Mouse (Mus musculus) yolk sac, embryonic 10.5 days (tissue): Measurements from ENCODE around the gene Ubl4a.
A peak's percentile ranks its signal among the peaks of the same experiment; 100 is the strongest.
"Not testable (repeated sequence)": the region's sequence is repeated elsewhere in the genome, so short reads cannot be mapped to it uniquely, and the experiment has no call there.

Source experiments
- DNase-seq: peaks from one replicate; pipeline ENCODE4 v3.0.0-alpha.2; 2017; ENCODE audit warnings: low spot score

Gene Ubl4a

GRCm38 (mm10) chrX:74372888-74373549 is at the start of gene Ubl4a, which contains the start of gene Slc10a3:
Gene Ubl4a (minus strand): TSS chrX:74373218.
Gene Slc10a3 (minus strand): TSS chrX:74373349.
- DNase-seq, result peak; percentile 84

DNA sequence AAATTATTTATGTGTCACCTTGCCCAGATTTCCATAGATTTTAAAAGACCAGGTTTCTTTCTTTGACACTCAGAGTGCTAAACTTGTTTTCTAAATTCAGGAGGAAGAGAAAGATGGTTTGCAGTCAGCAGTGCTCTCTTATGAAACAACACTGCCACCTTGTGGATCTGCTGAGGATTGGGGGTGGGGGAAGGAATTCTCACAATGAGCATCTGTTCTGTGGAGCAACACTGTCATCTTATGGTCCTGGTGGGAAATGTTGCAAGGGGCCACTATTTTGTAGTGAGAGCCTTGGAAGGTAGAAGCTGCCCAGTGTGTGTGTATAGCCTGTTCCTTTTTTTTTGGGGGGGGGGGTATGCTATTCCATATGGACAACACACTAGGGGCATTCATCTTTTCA is 40.4 kb upstream of the Ubl4a start:
- DNase-seq, result peak; percentile 34

DNA sequence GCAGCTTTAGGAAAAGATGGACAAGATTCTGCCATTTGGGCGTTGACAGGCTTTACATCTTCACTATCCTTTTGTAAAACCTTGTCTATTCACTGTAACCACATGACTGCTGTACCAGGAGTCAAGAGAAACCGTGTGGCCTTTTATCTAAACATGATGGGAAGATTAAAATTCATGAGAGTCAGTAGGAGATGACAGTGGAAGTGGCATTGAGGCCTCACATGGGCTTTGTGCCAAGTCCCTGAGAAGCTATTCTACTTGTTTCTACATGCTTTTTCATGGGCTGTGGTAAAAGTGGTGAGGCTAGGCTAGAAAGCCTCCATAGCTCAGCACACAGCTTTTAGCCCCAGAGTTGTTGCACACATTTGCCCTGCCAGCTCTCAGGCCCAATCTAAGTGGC is 35.3 kb upstream of the Ubl4a start:
- DNase-seq, result no peak

GRCm38 (mm10) chrX:74400136-74400535 is 27.1 kb upstream of the Ubl4a start:
- DNase-seq, result no peak

GRCm38 (mm10) chrX:74392535-74393443 is 19.8 kb upstream of the Ubl4a start, which contains the start of the genes Fam3a and Ikbkg:
Gene Fam3a (minus strand): TSS chrX:74393272.
Gene Ikbkg (plus strand): TSS chrX:74393290.
- peak; percentile 83 for DNase-seq

- DNase-seq, result no peak
These were observed 15.1 kb upstream of the Ubl4a start for GRCm38 (mm10) chrX:74388153-74388552.

GRCm38 (mm10) chrX:74384451-74384850 is 11.4 kb upstream of the Ubl4a start:
- DNase-seq, result no peak

DNA sequence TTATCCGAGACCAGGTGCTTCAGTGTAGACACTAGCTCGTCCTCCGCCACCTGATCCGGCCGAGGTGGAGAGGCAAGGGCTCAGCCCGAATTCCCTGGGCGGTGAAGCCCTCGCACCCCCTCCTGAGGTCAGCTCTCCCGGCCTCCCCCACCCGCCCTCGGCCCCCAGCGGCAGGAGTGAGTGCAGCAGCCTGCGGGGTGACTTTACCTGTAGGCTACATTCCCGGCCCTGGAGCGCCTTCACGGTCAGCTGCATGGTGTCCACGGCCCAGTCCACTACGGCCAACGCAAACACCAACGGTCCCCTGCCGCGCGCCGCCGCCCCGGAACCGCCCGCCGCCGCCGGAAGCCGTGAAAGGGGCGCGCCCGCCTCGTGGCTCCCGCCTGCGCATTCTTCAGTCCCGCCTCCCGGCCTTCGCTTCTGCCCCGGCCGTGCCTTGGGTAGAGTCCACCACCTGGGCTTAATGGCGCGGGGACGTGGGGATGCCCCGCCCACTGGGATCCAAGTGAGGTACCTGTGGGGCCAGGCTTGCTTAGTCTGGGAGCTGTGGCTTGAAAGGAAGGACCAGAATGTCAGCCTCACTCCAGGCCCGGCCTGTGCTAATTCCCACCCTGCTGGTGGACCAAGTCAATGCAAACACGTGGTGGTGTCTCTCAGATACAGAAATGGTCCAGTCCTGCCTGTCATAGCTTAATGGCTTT is 4.7 kb downstream of the Ubl4a start:
- DNase-seq, result peak; percentile 77

DNA sequence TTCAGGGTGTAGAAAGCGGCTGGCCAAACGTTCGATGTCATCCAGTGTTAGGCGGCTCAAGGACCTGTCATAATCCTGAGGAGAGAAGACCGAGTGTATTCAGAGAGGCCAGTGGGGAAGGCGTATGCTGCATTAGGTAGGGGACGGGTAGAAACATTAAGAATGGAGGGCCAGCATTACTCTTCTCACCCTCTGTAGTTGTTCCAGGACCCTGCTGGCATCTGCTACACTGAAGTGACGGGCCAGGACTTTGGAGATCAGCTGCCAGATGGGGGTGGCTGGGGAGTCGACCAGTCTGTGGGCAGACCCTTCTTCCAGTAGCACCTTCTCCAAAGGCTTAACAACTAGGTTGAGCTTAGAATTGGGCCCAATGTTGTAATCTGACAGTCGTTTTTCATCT is 5.5 kb downstream of the Ubl4a start:
- no peak for DNase-seq

DNA sequence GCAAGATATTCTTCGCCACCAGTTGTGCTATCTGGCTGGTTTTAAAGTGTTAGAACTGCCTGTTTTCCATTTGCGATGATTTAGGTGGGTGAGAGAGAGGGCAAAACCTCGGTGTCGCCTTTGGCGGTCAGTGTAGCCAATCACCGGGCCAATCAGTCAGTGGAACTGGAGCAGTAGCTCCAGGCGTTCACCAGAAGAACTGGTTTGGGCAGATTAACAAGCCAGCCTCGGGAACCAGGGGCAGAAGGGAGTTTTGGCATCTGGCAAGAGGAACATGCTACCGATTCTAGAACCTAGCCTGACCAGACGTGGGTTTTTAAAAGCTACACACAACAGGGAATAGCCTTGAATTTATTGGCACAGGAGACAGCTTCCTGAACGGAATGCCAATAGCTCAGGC is 13.8 kb downstream of the Ubl4a start:
- DNase-seq, result no peak

DNA sequence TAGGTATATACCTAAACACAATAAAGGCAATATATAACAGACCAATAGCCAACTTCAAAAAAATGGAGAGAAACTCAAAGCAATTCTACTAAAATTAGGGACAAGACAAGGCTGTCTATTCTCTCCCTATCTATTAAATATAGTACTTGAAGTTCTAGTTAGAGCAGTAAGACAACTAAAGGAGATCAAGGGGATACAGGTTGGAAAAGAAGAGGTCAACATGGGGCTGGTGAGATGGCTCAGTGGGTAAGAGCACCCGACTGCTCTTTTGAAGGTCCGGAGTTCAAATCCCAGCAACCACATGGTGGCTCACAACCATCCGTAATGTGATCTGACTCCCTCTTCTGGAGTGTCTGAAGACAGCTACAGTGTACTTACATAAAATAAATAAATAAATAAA is 15.9 kb downstream of the Ubl4a start:
- DNase-seq, result not testable (repeated sequence)

DNA sequence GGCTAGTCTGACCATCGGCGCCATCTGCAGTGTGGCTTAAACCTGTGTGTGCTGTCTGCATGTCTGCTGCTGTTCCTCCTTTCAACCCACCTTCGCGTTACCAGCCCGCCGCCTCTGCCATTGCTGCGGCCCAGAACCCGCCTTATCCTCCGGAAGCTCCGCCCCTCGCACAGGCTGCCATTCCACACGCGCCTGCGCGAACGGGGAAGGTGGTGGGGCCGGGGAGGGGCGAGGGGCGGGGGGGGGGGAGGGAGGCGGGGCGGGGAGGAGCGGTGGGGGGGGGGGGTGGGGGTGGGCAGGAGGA is 19.6 kb downstream of the Ubl4a start, which contains the start of gene Lage3:
Gene Lage3 (minus strand): TSS at position 152 of the 304 bp plus-strand sequence.
- peak; percentile 73 for DNase-seq

GRCm38 (mm10) chrX:74352645-74353466 is 20.2 kb downstream of the Ubl4a start:
- DNase-seq, result no peak

GRCm38 (mm10) chrX:74330166-74330930 is 42.7 kb downstream of the Ubl4a start:
- DNase-seq, result no peak

DNA sequence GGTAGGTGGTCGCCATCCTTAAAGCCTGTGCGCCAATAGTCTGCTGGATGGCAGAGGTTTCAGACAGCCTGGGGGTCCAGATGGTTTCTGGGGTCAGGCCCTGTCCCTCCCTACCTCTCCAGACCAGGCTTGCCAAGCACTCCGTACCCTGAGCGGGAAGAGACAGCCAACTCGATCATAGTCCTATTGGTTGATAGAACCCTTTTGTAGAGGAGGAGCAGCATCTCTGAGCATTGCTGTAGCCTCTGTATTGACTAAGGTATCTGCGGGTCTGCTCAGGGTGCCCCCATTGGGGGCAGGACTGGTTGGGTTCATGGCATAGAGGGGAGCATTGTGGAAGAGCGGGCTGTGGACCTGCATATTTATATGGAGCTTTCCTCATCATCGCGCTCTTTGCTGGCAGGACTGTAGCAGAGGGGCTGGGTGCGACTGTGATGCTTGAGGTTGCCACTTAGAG is 43.8 kb downstream of the Ubl4a start:
- no peak for DNase-seq

- DNase-seq, result peak; percentile 79
These were observed 44.3 kb downstream of the Ubl4a start, which contains the start of gene Plxna3 for GRCm38 (mm10) chrX:74328725-74329161. Gene Plxna3 (plus strand): TSS chrX:74329066.
